Mouse (Mus musculus): ENCODE data around the gene Rln3. TPM values are rescaled to one million over a fixed set of nuclear protein-coding genes. Genes with fewer than 3 reads are reported as not detected.

Rln3 gene
- polyA plus RNA-seq, 1 experiment from 2014 or later: not detected

GRCm38 (mm10) chr8:84072321-84072720 is 27.5 kb upstream of the Rln3 start:
- 90% methylated on average over 10 of the region's 10 CpGs for WGBS

GRCm38 (mm10) chr8:84071921-84072320 is 27.1 kb upstream of the Rln3 start:
- WGBS: 42% methylated on average over 3 of the region's 3 CpGs
- H3K9ac ChIP-seq: no peak overlapping the region
- no peak overlapping the region for H3K27ac ChIP-seq
- no peaks in the 10 kb centered on the region for H3K36me3 ChIP-seq
- no peaks in the 10 kb centered on the region for H3K9me3 ChIP-seq (replicated peaks)
- H3K27me3 ChIP-seq: no peaks in the 10 kb centered on the region
- H3K4me1 ChIP-seq (replicated peaks): peaks cover 54% of the 10 kb centered on the region
- no peak overlapping the region for H3K4me2 ChIP-seq
- no peak overlapping the region for H3K4me3 ChIP-seq
- ATAC-seq (replicated peaks; ENCODE audit: insufficient number of reproducible peaks, insufficient read depth, low FRiP score, low read depth): no peak

More at GRCm38 (mm10) chr8:84072321-84072720, 27.5 kb upstream of the Rln3 start:
- H3K4me1 ChIP-seq (replicated peaks): peaks cover 54% of the 10 kb centered on the region
- H3K27ac ChIP-seq: no peak overlapping the region
- H3K4me3 ChIP-seq: no peak overlapping the region
- no peaks in the 10 kb centered on the region for H3K36me3 ChIP-seq
- no peak overlapping the region for H3K4me2 ChIP-seq
- no peaks in the 10 kb centered on the region for H3K9me3 ChIP-seq (replicated peaks)
- H3K9ac ChIP-seq: no peak overlapping the region
- H3K27me3 ChIP-seq: no peaks in the 10 kb centered on the region
- no peak for ATAC-seq (replicated peaks; ENCODE audit: insufficient number of reproducible peaks, insufficient read depth, low FRiP score, low read depth)

- ATAC-seq (replicated peaks; ENCODE audit: insufficient number of reproducible peaks, insufficient read depth, low FRiP score, low read depth): no peak
Measured at GRCm38 (mm10) chr8:84070667-84071066, 25.9 kb upstream of the Rln3 start.

GRCm38 (mm10) chr8:84070241-84070640 is 25.4 kb upstream of the Rln3 start:
- H3K4me3 ChIP-seq: no peak overlapping the region
- no peak overlapping the region for H3K4me2 ChIP-seq
- H3K9me3 ChIP-seq (replicated peaks): no peaks in the 10 kb centered on the region
- H3K27me3 ChIP-seq: no peaks in the 10 kb centered on the region
- WGBS: 79% methylated on average over 5 of the region's 5 CpGs
- no peak for ATAC-seq (replicated peaks; ENCODE audit: insufficient number of reproducible peaks, insufficient read depth, low FRiP score, low read depth)
- H3K4me1 ChIP-seq (replicated peaks): peaks cover 56% of the 10 kb centered on the region
- no peak overlapping the region for H3K9ac ChIP-seq
- H3K36me3 ChIP-seq: no peaks in the 10 kb centered on the region
- peak overlapping the region; percentile 9; the same call in 1 of the 2 replicates for H3K27ac ChIP-seq

More at GRCm38 (mm10) chr8:84070667-84071066, 25.9 kb upstream of the Rln3 start:
- no peak overlapping the region for H3K9ac ChIP-seq
- H3K27ac ChIP-seq: peak overlapping the region; percentile 9; the same call in 1 of the 2 replicates
- no peaks in the 10 kb centered on the region for H3K27me3 ChIP-seq
- peaks cover 54% of the 10 kb centered on the region for H3K4me1 ChIP-seq (replicated peaks)
- WGBS: 62% methylated on average over 2 of the region's 2 CpGs
- H3K4me3 ChIP-seq: no peak overlapping the region
- H3K9me3 ChIP-seq (replicated peaks): no peaks in the 10 kb centered on the region
- H3K36me3 ChIP-seq: no peaks in the 10 kb centered on the region
- no peak overlapping the region for H3K4me2 ChIP-seq

GRCm38 (mm10) chr8:84069750-84070149 is 24.9 kb upstream of the Rln3 start:
- no peaks in the 10 kb centered on the region for H3K27me3 ChIP-seq
- H3K4me2 ChIP-seq: no peak overlapping the region
- peaks cover 56% of the 10 kb centered on the region for H3K4me1 ChIP-seq (replicated peaks)
- WGBS: 72% methylated on average over 2 of the region's 2 CpGs
- no peak overlapping the region for H3K9ac ChIP-seq
- ATAC-seq (replicated peaks; ENCODE audit: insufficient number of reproducible peaks, insufficient read depth, low FRiP score, low read depth): no peak
- H3K36me3 ChIP-seq: no peaks in the 10 kb centered on the region
- no peaks in the 10 kb centered on the region for H3K9me3 ChIP-seq (replicated peaks)
- no peak overlapping the region for H3K27ac ChIP-seq
- H3K4me3 ChIP-seq: no peak overlapping the region

- peaks cover 56% of the 10 kb centered on the region for H3K4me1 ChIP-seq (replicated peaks)
- H3K27ac ChIP-seq: peak overlapping the region; percentile 55
- H3K9me3 ChIP-seq (replicated peaks): no peaks in the 10 kb centered on the region
- H3K27me3 ChIP-seq: no peaks in the 10 kb centered on the region
- no peak overlapping the region for H3K4me3 ChIP-seq
- peak overlapping the region; percentile 19; the same call in 1 of the 2 replicates for H3K4me2 ChIP-seq
- no peak for ATAC-seq (replicated peaks; ENCODE audit: insufficient number of reproducible peaks, insufficient read depth, low FRiP score, low read depth)
- WGBS: 30% methylated on average over 1 of the region's 1 CpGs
- no peaks in the 10 kb centered on the region for H3K36me3 ChIP-seq
- no peak overlapping the region for H3K9ac ChIP-seq
Measured at GRCm38 (mm10) chr8:84069169-84069568, 24.4 kb upstream of the Rln3 start.

DNA sequence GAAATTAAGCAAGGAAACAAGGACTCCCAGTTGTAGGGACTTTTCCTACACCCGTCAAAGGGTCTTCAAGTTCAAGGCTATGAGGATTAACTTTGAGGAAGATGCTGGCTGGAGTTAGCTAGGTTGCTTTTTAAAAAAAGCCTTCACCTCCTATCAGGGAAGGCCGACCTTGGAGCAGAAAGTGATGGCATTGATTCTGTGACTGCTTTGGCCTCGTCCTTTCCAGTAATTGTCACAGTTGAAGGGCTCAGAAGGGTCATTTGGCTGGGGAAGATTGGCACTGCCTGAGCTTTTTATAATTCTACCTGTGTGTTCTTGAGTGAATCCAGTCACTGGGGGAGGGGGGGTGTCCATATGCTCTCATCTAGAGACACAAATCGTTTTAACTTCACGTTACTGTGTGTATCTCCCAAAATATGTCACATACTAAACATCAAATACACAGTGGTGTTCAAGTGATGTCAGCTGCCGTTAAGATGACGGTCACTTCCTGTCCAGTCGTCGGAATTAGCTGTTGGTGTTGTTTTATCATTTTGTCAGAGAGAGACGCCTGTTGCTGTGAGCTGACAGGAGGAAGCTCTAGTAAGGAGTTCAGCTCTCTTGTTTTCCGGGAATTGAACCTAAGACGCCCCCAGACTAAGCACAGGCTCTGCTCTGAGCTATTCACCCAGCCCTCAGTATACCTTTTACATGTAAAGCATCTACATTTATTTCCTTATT is 23.7 kb upstream of the Rln3 start:
- Histone ChIP-seq H3K9ac (no peak overlapping the region; the same call in 1 of the 2 replicates), H3K36me3 (no peaks in the 10 kb centered on the region), H3K27ac (peak overlapping the region; percentile 55), H3K4me1 (replicated peaks) (peaks cover 56% of the 10 kb centered on the region), H3K9me3 (replicated peaks) (no peaks in the 10 kb centered on the region), H3K4me3 (no peak overlapping the region), H3K27me3 (no peaks in the 10 kb centered on the region), H3K4me2 (peak overlapping the region; percentile 58; the same call in 1 of the 2 replicates)
- no peak for ATAC-seq (replicated peaks; ENCODE audit: insufficient number of reproducible peaks, insufficient read depth, low FRiP score, low read depth)
- WGBS: 45% methylated on average over 12 of the region's 12 CpGs

- Histone ChIP-seq H3K27ac (peak overlapping the region; percentile 95; the same call in 1 of the 2 replicates), H3K4me2 (peak overlapping the region; percentile 58), H3K4me3 (peak overlapping the region; percentile 85), H3K36me3 (no peaks in the 10 kb centered on the region), H3K27me3 (no peaks in the 10 kb centered on the region), H3K9me3 (replicated peaks) (no peaks in the 10 kb centered on the region), H3K4me1 (replicated peaks) (peaks cover 51% of the 10 kb centered on the region), H3K9ac (no peak overlapping the region; the same call in 1 of the 2 replicates)
- WGBS: 71% methylated on average over 7 of the region's 7 CpGs
- no peak for ATAC-seq (replicated peaks; ENCODE audit: insufficient number of reproducible peaks, insufficient read depth, low FRiP score, low read depth)
Measured at GRCm38 (mm10) chr8:84067911-84068310, 23.1 kb upstream of the Rln3 start.

DNA sequence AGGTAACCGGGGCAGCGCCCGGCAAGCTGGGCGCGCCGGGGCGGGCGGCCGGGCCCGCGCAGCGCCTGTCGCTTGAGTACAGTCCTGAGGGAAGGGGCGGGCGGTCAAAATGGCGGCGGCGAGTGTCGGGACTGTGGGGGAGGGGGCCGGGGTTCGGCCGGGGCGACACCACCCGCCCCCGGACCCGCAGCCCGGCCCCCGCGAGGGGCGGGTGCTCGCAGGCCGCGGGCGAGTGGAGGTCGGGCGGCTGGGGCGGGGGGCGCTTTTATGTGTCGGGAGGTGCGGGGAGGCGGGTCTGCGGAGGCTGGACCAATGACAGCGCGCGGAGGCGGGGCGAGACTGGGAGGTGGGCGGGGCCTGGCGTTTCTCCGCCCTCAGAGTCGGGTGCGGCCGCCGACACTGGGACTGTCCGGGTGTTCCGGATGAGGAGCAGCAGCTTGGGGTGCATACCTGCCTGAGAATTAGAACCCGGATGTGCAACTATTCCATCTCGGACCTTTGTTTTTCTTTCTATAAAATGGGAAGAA is 22.3 kb upstream of the Rln3 start:
- peak overlapping the region; percentile 78 for H3K9ac ChIP-seq
- peaks cover 48% of the 10 kb centered on the region for H3K4me1 ChIP-seq (replicated peaks)
- under 1% methylated on average over 57 of the region's 58 CpGs for WGBS
- H3K4me3 ChIP-seq: peak overlapping the region; percentile 85
- peak; percentile 72 for ATAC-seq (replicated peaks; ENCODE audit: insufficient number of reproducible peaks, insufficient read depth, low FRiP score, low read depth)
- peak overlapping the region; percentile 58 for H3K4me2 ChIP-seq
- H3K9me3 ChIP-seq (replicated peaks): no peaks in the 10 kb centered on the region
- H3K36me3 ChIP-seq: no peaks in the 10 kb centered on the region
- H3K27me3 ChIP-seq: no peaks in the 10 kb centered on the region
- H3K27ac ChIP-seq: peak overlapping the region; percentile 95

- Histone ChIP-seq H3K27me3 (no peaks in the 10 kb centered on the region), H3K9ac (peak within 1 kb of the TSS; percentile 80), H3K9me3 (replicated peaks) (no peaks in the 10 kb centered on the region), H3K4me3 (peak within 1 kb of the TSS; percentile 85), H3K4me1 (replicated peaks) (peaks cover 41% of the 10 kb centered on the region), H3K4me2 (peak within 1 kb of the TSS; percentile 82), H3K36me3 (no peaks in the 10 kb centered on the region), H3K27ac (peak within 1 kb of the TSS; percentile 95)
- WGBS: under 1% methylated on average over 51 of the region's 51 CpGs
- ATAC-seq (replicated peaks; ENCODE audit: insufficient number of reproducible peaks, insufficient read depth, low FRiP score, low read depth): peak; percentile 97
Measured at GRCm38 (mm10) chr8:84066291-84066930, 21.6 kb upstream of the Rln3 start, which contains the start of gene Rfx1. TSS of gene Rfx1 (plus strand) at chr8:84066834.

- Histone ChIP-seq H3K9ac (peak overlapping the region; percentile 80), H3K4me2 (peak overlapping the region; percentile 82), H3K9me3 (replicated peaks) (no peaks in the 10 kb centered on the region), H3K4me3 (peak overlapping the region; percentile 85), H3K27me3 (no peaks in the 10 kb centered on the region), H3K36me3 (no peaks in the 10 kb centered on the region), H3K27ac (peak overlapping the region; percentile 93), H3K4me1 (replicated peaks) (peaks cover 33% of the 10 kb centered on the region)
- no peak for ATAC-seq (replicated peaks; ENCODE audit: insufficient number of reproducible peaks, insufficient read depth, low FRiP score, low read depth)
- WGBS: 24% methylated on average over 5 of the region's 5 CpGs
Measured at GRCm38 (mm10) chr8:84065457-84066072, 20.8 kb upstream of the Rln3 start.

Measured in heart, embryonic 15.5 days (tissue).